Mouse (Mus musculus) hindbrain, embryonic 12.5 days (tissue): ENCODE results near the gene Npas2. TPM values are rescaled to one million over a fixed set of nuclear protein-coding genes. Genes with fewer than 3 reads are reported as not detected.

ENCODE experiments used
- ATAC-seq: fragments of 200-750 bp; cut with Nextera tagmentation; 2 replicates; pipeline ENCODE4 v1.8.0; 2017; ENCODE audit warnings: moderate TSS enrichment; ENCODE audit not compliant: low FRiP score
- H3K27ac ChIP-seq: fragments of 300-500 bp; sonication (generic); 2 replicates; pipeline ENCODE4 v1.5.1; 2016; ENCODE audit warnings: mild to moderate bottlenecking
- H3K27me3 ChIP-seq: fragments of 300-500 bp; sonication (generic); 2 replicates; pipeline ENCODE4 v1.6.1; 2016; ENCODE audit warnings: mild to moderate bottlenecking
- H3K36me3 ChIP-seq: fragments of 300-500 bp; sonication (generic); 2 replicates; pipeline ENCODE4 v1.6.1; 2016; ENCODE audit warnings: mild to moderate bottlenecking
- H3K4me1 ChIP-seq: fragments of 300-500 bp; sonication (generic); 2 replicates; pipeline ENCODE4 v1.6.1; 2016
- H3K4me2 ChIP-seq: fragments of 300-500 bp; sonication (generic); replicated peaks from 2 replicates; pipeline ENCODE4 v1.6.1; 2016; ENCODE audit warnings: mild to moderate bottlenecking
- H3K4me3 ChIP-seq: fragments of 300-500 bp; sonication (generic); 2 replicates; pipeline ENCODE4 v1.5.1; 2016; ENCODE audit warnings: mild to moderate bottlenecking
- H3K9ac ChIP-seq: fragments of 300-500 bp; sonication (generic); 2 replicates; pipeline ENCODE4 v1.6.1; 2016; ENCODE audit warnings: mild to moderate bottlenecking, moderate library complexity
- H3K9me3 ChIP-seq: fragments of 300-500 bp; sonication (generic); replicated peaks from 2 replicates; pipeline ENCODE4 v1.6.1; 2016; ENCODE audit warnings: mild to moderate bottlenecking
- WGBS: fragments of 180-500 bp; shearing (Covaris S2); methylation state at CpG from one replicate; pipeline ENCODE4 v1.1.7; 2016; 5-methylcytosine and 5-hydroxymethylcytosine counted together
- polyA plus RNA-seq: library from polyadenylated mRNA; unstranded; fragments of >200 nt; fragmentation: Nextera tagmentation; extraction: Ambion mirVana; gene quantifications from 2 replicates; pipeline ENCODE4 v1.2.1, GENCODE M21; 2016

The Npas2 gene
- polyA plus RNA-seq, 1 experiment from 2014 or later, result 0.15 TPM

GRCm38 (mm10) chr1:39393217-39393867 lies 199.8 kb downstream of the Npas2 start:
- Histone ChIP-seq H3K4me3 (no peak overlapping the region), H3K9me3 (no peaks in the 10 kb centered on the region; the same call in 1 of the 2 replicates), H3K27me3 (no peaks in the 10 kb centered on the region), H3K36me3 (0 out of 2 replicates have a peak, but pooled peaks cover 3% of the 10 kb centered on the region), H3K27ac (no peak overlapping the region), H3K4me2 (no peak overlapping the region), H3K4me1 (no peaks in the 10 kb centered on the region), H3K9ac (no peak overlapping the region)
- ATAC-seq, result no peak
- WGBS, result 89% methylated on average over 8 of the region's 8 CpGs

GRCm38 (mm10) chr1:39394096-39394495 lies 200.6 kb downstream of the Npas2 start:
- no peak overlapping the region for H3K4me3 ChIP-seq
- no peaks in the 10 kb centered on the region for H3K27me3 ChIP-seq
- no peaks in the 10 kb centered on the region for H3K4me1 ChIP-seq
- no peaks in the 10 kb centered on the region; the same call in 1 of the 2 replicates for H3K9me3 ChIP-seq
- 0 out of 2 replicates have a peak, but pooled peaks cover 3% of the 10 kb centered on the region for H3K36me3 ChIP-seq
- ATAC-seq, result no peak
- no peak overlapping the region for H3K9ac ChIP-seq
- WGBS, result 53% methylated on average over 10 of the region's 10 CpGs
- no peak overlapping the region for H3K27ac ChIP-seq
- H3K4me2 ChIP-seq, result no peak overlapping the region

GRCm38 (mm10) chr1:39394650-39395049 lies 201.1 kb downstream of the Npas2 start:
- H3K9ac ChIP-seq, result no peak overlapping the region
- H3K4me3 ChIP-seq, result no peak overlapping the region
- H3K4me1 ChIP-seq, result no peaks in the 10 kb centered on the region
- no peaks in the 10 kb centered on the region; the same call in 1 of the 2 replicates for H3K9me3 ChIP-seq
- H3K4me2 ChIP-seq, result no peak overlapping the region
- ATAC-seq, result no peak
- no peak overlapping the region for H3K27ac ChIP-seq
- H3K36me3 ChIP-seq, result 0 out of 2 replicates have a peak, but pooled peaks cover 3% of the 10 kb centered on the region
- H3K27me3 ChIP-seq, result no peaks in the 10 kb centered on the region
- 89% methylated on average over 3 of the region's 3 CpGs for WGBS

GRCm38 (mm10) chr1:39396347-39396746 lies 202.8 kb downstream of the Npas2 start:
- whole genome bisulfite sequencing, result 69% methylated on average over 4 of the region's 4 CpGs
- Histone ChIP-seq H3K9me3 (no peaks in the 10 kb centered on the region; the same call in 1 of the 2 replicates), H3K27me3 (no peaks in the 10 kb centered on the region), H3K9ac (no peak overlapping the region), H3K36me3 (0 out of 2 replicates have a peak, but pooled peaks cover 3% of the 10 kb centered on the region), H3K27ac (no peak overlapping the region), H3K4me2 (no peak overlapping the region), H3K4me1 (no peaks in the 10 kb centered on the region), H3K4me3 (no peak overlapping the region)
- ATAC-seq, result no peak

- no peak for ATAC-seq
- 94% methylated on average over 6 of the region's 6 CpGs for WGBS
- no peak overlapping the region for H3K27ac ChIP-seq
Measured at GRCm38 (mm10) chr1:39398284-39398683, 204.8 kb downstream of the Npas2 start.

GRCm38 (mm10) chr1:39399228-39399627 lies 205.7 kb downstream of the Npas2 start:
- Histone ChIP-seq H3K9me3 (no peaks in the 10 kb centered on the region; the same call in 1 of the 2 replicates), H3K4me3 (no peak overlapping the region), H3K36me3 (0 out of 2 replicates have a peak, but pooled peaks cover 3% of the 10 kb centered on the region), H3K27me3 (no peaks in the 10 kb centered on the region), H3K9ac (no peak overlapping the region), H3K4me1 (no peaks in the 10 kb centered on the region), H3K4me2 (no peak overlapping the region), H3K27ac (no peak overlapping the region)
- WGBS, result 73% methylated on average over 4 of the region's 4 CpGs
- ATAC-seq, result no peak

More at GRCm38 (mm10) chr1:39398284-39398683, 204.8 kb downstream of the Npas2 start:
- Histone ChIP-seq H3K4me3 (no peak overlapping the region), H3K9me3 (no peaks in the 10 kb centered on the region; the same call in 1 of the 2 replicates), H3K36me3 (0 out of 2 replicates have a peak, but pooled peaks cover 3% of the 10 kb centered on the region), H3K27me3 (no peaks in the 10 kb centered on the region), H3K9ac (no peak overlapping the region), H3K4me1 (no peaks in the 10 kb centered on the region), H3K4me2 (no peak overlapping the region)

GRCm38 (mm10) chr1:39400173-39400572 lies 206.6 kb downstream of the Npas2 start:
- H3K9ac ChIP-seq, result no peak overlapping the region
- 0 out of 2 replicates have a peak, but pooled peaks cover 3% of the 10 kb centered on the region for H3K36me3 ChIP-seq
- H3K4me3 ChIP-seq, result no peak overlapping the region
- no peak for ATAC-seq
- H3K9me3 ChIP-seq, result no peaks in the 10 kb centered on the region; the same call in 1 of the 2 replicates
- H3K4me2 ChIP-seq, result no peak overlapping the region
- H3K27ac ChIP-seq, result no peak overlapping the region
- H3K27me3 ChIP-seq, result no peaks in the 10 kb centered on the region
- WGBS, result 93% methylated on average over 3 of the region's 3 CpGs
- H3K4me1 ChIP-seq, result no peaks in the 10 kb centered on the region

GRCm38 (mm10) chr1:39407108-39407507 lies 213.6 kb downstream of the Npas2 start:
- no peak overlapping the region for H3K4me3 ChIP-seq
- no peak for ATAC-seq

GRCm38 (mm10) chr1:39408123-39408522 lies 214.6 kb downstream of the Npas2 start:
- H3K27me3 ChIP-seq, result no peaks in the 10 kb centered on the region
- no peaks in the 10 kb centered on the region for H3K36me3 ChIP-seq
- H3K4me1 ChIP-seq, result peaks cover 3% of the 10 kb centered on the region; the same call in 1 of the 2 replicates
- H3K9me3 ChIP-seq, result no peaks in the 10 kb centered on the region
- no peak overlapping the region for H3K9ac ChIP-seq
- H3K27ac ChIP-seq, result no peak overlapping the region
- no peak for ATAC-seq
- H3K4me2 ChIP-seq, result no peak overlapping the region
- no peak overlapping the region for H3K4me3 ChIP-seq
- WGBS, result 90% methylated on average over 6 of the region's 6 CpGs

More at GRCm38 (mm10) chr1:39407108-39407507, 213.6 kb downstream of the Npas2 start:
- Histone ChIP-seq H3K9me3 (no peaks in the 10 kb centered on the region), H3K27me3 (no peaks in the 10 kb centered on the region), H3K4me2 (no peak overlapping the region), H3K27ac (no peak overlapping the region), H3K9ac (no peak overlapping the region), H3K36me3 (no peaks in the 10 kb centered on the region), H3K4me1 (peaks cover 3% of the 10 kb centered on the region; the same call in 1 of the 2 replicates)
- WGBS, result 80% methylated on average over 4 of the region's 4 CpGs

GRCm38 (mm10) chr1:39408668-39409067 lies 215.1 kb downstream of the Npas2 start:
- 70% methylated on average over 7 of the region's 7 CpGs for WGBS
- Histone ChIP-seq H3K9me3 (no peaks in the 10 kb centered on the region), H3K27ac (no peak overlapping the region), H3K9ac (no peak overlapping the region), H3K27me3 (no peaks in the 10 kb centered on the region), H3K4me3 (no peak overlapping the region), H3K36me3 (no peaks in the 10 kb centered on the region), H3K4me1 (peaks cover 3% of the 10 kb centered on the region; the same call in 1 of the 2 replicates), H3K4me2 (no peak overlapping the region)
- ATAC-seq, result no peak

- Histone ChIP-seq H3K4me2 (no peak overlapping the region), H3K9me3 (peaks cover 3% of the 10 kb centered on the region; the same call in 1 of the 2 replicates), H3K4me1 (peaks cover 3% of the 10 kb centered on the region; the same call in 1 of the 2 replicates), H3K27ac (no peak overlapping the region), H3K36me3 (no peaks in the 10 kb centered on the region), H3K27me3 (no peaks in the 10 kb centered on the region), H3K9ac (no peak overlapping the region), H3K4me3 (no peak overlapping the region)
- no peak for ATAC-seq
- 79% methylated on average over 19 of the region's 19 CpGs for WGBS
Measured at GRCm38 (mm10) chr1:39410085-39410821, 216.7 kb downstream of the Npas2 start.
